Mouse (Mus musculus): ENCODE results near the gene Zfp219.

Zfp219 gene

GRCm38 (mm10) chr14:51996231-51996841 lies 24.2 kb downstream of the Zfp219 start:
- DNase-seq: no peak

- DNase-seq: no peak
These were observed 25.2 kb downstream of the Zfp219 start for GRCm38 (mm10) chr14:51995219-51995871.

GRCm38 (mm10) chr14:51994453-51994852 lies 26.1 kb downstream of the Zfp219 start:
- DNase-seq: no peak

DNA sequence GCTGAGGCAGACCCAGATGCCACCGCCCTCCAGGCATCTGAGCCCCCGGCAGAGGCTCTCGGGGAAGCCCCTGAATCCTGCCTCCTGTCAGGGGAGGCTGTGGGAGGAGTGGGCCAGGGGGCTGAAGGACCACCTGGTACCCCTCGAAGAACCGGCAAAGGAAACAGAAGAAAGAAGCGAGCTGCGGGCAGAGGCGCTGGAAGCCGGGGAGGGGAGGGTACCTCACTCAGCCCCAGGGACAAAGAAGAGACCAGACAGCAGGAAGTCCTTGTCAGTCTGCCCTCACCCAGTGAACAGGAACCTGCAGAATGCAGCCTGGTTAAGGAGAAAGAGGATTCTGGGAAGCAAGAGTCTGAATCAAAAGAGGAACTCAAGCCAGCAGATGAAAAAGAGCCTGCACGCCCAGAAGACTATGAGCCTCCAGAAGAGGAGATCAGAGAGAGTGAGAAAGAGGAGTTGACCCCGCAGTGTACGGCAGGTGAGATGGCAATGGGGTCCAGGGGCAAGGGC lies 31.0 kb downstream of the Zfp219 start:
- DNase-seq: no peak

DNA sequence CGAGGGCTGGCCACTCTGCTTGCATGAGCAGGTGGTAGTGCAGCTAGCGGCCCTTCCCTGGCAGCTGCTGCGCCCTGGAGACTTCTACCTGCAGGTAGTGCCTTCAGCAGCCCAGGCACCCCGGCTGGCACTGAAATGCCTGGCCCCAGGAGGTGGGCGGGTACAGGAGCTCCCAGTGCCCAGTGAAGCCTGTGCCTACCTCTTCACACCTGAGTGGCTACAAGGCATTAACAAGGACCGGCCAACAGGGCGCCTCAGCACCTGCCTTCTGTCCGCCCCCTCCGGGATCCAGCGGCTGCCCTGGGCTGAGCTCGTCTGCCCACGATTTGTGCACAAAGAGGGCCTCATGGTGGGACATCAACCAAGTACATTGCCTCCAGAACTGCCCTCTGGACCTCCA lies 31.8 kb downstream of the Zfp219 start:
- DNase-seq: no peak

- DNase-seq: no peak
These were observed 33.4 kb downstream of the Zfp219 start for GRCm38 (mm10) chr14:51987177-51987576.

DNA sequence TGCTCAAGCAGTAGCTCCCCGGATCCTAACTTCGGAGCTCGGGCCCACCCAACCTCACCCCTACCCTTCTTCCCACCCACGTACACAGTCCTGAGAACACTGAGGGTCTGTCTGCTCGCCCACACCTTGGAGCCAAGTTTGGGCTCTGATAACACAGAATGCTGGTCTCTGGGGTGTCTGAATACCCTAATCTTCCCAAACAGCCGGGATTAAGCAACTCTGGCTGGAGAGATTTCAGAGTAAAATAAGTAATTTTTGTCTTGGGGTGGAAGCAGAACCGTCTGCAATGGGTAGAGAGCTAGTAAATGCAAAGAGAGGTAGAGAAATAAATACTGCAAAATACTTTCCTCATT lies 34.4 kb downstream of the Zfp219 start:
- no peak for DNase-seq

GRCm38 (mm10) chr14:51985301-51986152 lies 35.0 kb downstream of the Zfp219 start:
- DNase-seq: peak; percentile 74

GRCm38 (mm10) chr14:51984247-51985231 lies 36.0 kb downstream of the Zfp219 start, which contains the start of gene Arhgef40:
Arhgef40 (plus strand) TSS chr14:51984719.
- DNase-seq: peak; percentile 79

DNA sequence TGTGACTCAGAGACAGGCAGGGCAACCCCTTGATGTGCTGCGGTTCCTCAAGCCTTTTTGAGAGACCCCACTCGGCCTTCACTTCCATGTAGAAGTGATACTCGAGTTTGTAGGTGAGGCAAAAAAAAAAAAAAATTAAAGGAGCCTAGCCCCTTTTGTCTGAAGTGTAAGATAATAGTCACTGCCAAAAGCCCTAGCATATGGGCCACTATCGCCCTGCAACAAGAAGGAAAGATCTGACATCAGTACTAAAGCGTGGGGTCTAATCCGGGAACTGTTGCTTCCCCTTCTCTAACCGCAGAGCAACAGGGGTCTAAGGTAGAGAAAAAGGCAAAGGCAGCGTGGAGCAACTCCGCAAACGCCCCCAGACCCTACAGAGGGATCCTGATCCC lies 36.7 kb downstream of the Zfp219 start:
- no peak for DNase-seq

GRCm38 (mm10) chr14:51983251-51983650 lies 37.3 kb downstream of the Zfp219 start:
- DNase-seq: no peak

DNA sequence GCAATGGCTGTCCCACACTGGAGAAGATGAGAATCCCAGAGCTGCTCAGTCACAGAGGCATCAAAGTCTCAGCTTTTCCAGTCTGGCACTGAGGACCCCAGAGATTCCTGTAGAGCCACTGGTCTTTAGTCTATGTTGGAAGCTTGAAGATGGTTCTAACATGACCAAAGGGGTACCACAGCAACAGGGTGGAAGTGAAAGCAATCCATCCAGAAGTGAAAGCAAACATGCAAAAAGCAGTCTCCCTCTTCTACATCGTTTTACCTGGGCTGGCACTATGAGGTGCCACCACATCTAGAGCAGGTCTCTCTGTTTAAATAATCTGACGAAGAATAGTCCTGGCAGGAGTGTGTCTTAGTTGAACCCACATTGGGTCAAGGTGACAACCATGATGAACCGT lies 41.3 kb downstream of the Zfp219 start:
- no peak for DNase-seq

GRCm38 (mm10) chr14:51967400-51967799 lies 53.1 kb downstream of the Zfp219 start:
- no peak for DNase-seq

DNA sequence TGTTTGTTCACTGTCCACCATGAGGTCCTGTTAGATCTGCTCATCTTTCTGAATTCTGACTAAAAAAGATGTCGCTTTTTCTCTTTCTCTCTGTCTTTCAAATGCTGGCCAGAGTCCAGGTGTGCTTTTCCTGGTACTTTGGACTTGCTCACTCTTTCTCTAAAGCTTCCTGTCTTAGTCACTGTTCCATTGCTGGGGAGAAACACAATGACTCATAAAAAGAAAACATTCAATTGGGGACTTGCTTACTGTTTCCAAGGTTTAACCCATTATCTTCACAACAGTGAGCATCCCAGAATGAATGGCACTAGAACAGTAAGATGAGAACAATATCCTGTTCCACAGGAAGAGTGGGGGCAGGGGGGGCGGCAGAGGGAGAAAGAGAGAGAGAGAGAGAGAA lies 60.2 kb downstream of the Zfp219 start:
- DNase-seq: no peak
